Mouse (Mus musculus): Measurements from ENCODE around the gene C5ar1.
"Not testable (repeated sequence)": the region's sequence is repeated elsewhere in the genome, so short reads cannot be mapped to it uniquely, and the experiment has no call there.

Gene C5ar1

DNA sequence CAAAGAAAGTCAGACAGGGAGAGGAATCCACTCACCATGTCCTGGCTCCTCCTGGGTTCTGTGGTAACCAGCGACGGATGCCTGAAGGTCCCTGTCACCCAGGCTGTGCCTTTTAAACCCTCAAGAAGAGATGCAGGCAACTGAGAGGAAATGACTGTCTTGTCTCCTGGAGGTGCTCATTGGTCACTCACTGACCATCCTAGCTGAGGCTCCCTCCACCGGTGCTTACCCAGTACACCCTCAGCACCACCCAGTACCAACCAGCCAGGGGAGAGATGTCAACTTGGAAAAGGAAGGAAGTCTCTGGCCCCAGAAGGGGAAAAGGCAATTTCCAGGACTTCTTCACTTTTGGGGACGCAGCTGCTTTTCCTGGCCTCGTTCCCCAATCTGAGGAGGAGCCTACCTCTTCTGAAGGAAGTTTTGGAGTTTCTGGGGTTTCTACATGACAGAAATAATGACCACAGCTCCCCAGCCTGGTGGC is at the start of gene C5ar1:
C5ar1 (minus strand) TSS at position 431 of the 481 bp plus-strand sequence.
- no peak for DNase-seq (ENCODE audit: low read depth)

DNA sequence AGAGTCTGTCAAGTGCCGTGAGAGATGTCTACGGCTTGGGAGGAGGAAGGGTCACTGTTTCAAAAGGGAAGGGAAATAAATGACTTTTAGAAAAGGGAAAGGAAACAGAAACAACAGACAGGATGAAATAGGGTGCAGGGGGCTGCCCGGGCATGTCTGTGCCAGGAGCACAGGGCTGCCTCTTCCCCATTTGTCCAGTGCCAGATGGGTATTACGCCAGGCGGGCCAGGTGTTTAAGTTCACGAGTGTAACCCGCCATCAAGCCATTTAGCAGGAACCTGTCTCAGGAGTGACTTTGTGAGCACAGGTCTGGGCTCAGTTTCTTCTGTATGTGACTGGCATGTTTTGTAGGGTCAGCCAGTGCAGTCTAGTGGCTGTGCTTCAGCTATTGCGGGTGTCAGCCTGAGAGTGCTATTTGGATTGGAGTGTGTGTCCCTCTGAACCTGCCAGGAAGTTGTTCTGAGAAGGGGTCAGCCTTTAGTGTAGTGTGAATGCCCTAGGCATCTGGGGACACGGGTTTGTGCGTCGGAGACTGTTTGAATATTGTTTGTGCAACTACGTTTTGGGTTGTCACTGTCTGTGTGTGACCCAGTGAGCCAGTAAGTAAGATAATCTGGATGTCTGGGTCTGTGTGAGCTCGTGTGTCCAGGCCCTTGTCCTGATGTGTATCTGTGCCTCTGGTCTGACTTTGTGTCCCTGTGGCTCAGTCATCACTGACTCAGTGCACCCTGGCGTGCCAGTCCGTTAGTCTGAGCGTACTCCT is 49.4 kb upstream of the C5ar1 start:
- peak; percentile 57 for DNase-seq (ENCODE audit: low read depth)

DNA sequence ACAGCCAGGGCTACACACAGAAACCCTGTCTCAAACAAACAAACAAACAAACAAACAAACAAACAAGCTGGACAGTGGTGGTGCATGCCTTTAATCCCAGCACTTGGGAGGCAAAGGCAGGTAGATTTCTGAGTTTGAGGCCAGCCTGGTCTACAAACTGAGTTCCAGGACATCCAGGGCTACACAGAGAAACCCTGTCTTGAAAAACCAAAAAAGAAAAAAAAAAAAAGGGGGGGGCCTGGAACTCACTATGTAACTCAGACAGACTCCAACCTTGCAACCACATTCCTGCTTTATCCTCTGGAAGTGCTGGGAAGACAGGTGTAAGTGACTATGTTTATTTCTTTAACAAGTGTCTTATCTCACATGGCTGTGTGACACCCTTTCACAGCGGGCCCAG is 48.8 kb upstream of the C5ar1 start, which contains the start of gene Bbc3:
Bbc3 (plus strand) TSS at position 301 of the 400 bp plus-strand sequence.
- not testable (repeated sequence) for DNase-seq (ENCODE audit: low read depth)

GRCm38 (mm10) chr7:16307141-16307540 is 47.8 kb upstream of the C5ar1 start:
- not testable (repeated sequence) for DNase-seq (ENCODE audit: low read depth)

DNA sequence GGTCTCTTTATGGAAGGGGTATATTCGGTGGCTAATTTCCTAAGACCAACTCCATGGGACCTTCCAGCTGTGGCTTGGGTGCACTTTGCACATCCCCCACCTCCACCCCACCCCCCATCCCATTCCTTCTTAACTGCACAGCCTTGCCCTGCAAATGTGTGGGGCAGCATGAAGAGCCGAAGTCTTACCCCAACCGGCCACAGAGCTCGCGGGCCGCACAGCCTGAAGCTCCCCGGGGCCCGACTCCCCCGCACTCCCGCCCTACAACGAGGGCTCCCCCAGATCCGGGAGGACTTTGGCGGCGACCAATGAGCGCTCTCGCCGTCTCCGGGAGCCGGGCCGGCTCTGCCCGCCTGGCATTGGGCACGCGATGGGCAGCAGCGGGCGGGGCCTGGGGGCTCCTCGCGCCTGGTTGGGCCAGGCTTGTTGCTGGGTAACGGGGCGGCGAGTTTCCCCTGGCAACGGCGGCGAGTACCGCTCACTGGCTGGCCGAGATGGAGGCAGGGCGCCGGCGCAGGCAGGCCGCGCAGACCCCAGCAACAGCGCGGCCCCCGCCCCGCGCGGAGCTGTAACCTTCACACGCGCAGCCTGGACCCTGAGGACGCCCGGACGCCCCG is 40.2 kb upstream of the C5ar1 start:
- DNase-seq (ENCODE audit: low read depth), result peak; percentile 90

DNA sequence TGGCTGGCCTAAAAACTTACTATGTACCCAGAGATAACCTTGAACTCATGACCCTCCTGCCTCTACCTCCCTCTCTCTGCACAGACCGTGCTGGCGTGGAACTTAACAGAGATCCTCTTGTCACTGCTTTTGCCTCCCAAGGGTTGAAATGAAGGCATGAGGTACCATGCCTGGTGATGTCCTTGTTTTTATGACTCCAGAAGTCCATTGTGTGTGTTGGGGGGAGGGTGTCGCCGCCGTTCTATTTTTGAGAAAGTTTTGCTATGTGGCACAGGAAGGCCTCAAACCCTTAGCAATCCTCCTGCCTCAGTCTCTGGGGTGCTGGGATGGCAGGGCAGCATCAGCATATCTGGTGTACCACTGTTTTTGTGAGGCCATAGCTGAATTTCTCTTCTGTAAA is 39.6 kb upstream of the C5ar1 start:
- DNase-seq (ENCODE audit: low read depth), result peak; percentile 25

GRCm38 (mm10) chr7:16297616-16298015 is 38.3 kb upstream of the C5ar1 start:
- DNase-seq (ENCODE audit: low read depth), result peak; percentile 28

DNA sequence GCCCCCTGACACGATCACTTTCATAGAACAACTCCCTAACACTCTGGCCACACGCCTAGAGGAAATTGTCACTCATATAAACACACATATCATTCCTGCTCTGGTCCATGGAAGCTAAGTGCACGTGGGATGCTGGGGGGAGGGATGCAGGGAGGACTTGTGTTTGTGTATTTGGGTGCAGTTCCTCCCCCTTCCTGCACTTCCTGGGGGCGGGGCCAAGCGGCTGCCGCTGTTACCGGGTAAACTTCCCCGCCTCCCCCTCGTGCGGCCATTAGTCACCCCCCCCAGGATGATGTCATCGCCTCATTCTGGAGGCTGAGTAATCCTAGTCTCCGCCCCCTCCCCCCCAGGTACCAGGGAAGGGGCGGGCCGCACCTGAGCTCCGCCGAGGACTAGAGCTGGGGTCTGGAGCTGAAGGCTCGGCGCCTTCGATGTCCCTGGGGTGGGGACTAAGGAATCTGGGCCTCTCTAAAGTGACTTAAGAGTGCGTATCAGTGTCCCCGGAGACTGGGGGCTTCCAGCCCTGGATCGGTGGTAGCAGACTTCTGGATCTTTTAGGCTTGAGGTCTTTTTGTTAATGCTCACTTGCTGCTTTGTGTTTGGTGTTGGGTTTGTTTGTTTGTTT is 37.5 kb upstream of the C5ar1 start:
- peak; percentile 98 for DNase-seq (ENCODE audit: low read depth)

DNA sequence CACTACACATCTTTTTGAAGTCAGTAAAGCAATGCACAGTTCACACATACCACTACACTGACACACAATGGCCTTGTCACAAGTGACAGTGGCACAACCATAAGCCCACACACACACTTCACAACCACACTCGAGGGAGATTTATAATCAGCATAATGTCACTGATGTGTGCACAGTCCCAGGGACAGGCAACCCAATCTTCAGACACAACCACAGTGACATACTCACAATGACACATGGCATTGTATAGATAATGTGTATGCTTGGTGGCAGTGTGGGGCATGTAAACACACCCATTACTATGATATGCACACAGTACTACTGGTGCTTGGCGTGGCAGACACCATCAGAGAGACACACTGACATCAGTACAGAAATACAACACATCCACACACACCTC is 36.8 kb upstream of the C5ar1 start:
- no peak for DNase-seq (ENCODE audit: low read depth)

DNA sequence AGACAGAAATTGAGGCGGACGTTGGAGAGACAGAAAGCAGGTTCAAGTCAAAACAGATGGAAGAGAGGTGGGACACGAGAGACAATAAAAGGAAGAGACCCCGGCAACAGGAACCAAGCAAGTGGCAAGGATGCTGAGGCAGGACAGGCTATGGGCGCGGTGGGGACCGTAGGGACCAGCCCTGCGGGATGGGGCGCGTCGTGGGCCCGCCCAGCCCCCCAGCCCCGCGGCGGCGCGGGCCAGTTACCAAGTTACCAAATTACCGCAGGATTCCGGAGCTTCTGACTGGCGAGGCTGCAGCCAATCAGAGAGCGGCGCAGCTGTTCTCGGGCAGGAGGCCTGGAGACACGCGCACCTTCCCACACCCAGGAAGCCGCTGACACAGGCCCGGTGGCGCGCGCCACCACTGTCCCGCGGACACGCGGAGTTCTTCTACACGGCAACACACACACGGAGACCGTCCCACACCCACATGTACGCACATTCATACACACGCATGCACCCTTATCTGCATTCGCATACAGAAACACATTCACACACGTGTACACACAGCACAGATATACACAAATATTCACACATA is 36.1 kb upstream of the C5ar1 start:
- peak; percentile 93 for DNase-seq (ENCODE audit: low read depth)

GRCm38 (mm10) chr7:16294837-16295236 is 35.5 kb upstream of the C5ar1 start:
- peak; percentile 97 for DNase-seq (ENCODE audit: low read depth)

GRCm38 (mm10) chr7:16294346-16294745 is 35.0 kb upstream of the C5ar1 start:
- peak; percentile 79 for DNase-seq (ENCODE audit: low read depth)

DNA sequence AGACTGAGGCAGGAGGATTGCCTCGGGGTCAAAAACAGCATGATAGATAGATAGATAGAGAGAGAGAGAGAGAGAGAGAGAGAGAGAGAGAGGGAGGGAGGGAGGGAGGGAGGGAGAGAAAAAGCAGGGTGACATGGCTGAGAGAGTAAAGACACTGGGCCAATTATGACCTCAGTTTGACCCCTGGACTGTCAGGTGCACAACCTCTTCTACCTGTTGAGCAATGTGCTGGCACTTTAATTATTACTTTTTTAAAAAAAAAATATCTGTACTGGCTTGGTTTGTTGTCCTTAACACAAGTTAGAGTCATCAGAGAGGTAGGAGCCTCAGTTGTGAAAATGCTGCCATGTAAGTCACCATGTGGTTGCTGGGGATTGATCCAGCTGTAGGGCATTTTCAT is 28.5 kb upstream of the C5ar1 start:
- no peak for DNase-seq (ENCODE audit: low read depth)

GRCm38 (mm10) chr7:16287016-16287415 is 27.7 kb upstream of the C5ar1 start:
- DNase-seq (ENCODE audit: low read depth), result no peak

DNA sequence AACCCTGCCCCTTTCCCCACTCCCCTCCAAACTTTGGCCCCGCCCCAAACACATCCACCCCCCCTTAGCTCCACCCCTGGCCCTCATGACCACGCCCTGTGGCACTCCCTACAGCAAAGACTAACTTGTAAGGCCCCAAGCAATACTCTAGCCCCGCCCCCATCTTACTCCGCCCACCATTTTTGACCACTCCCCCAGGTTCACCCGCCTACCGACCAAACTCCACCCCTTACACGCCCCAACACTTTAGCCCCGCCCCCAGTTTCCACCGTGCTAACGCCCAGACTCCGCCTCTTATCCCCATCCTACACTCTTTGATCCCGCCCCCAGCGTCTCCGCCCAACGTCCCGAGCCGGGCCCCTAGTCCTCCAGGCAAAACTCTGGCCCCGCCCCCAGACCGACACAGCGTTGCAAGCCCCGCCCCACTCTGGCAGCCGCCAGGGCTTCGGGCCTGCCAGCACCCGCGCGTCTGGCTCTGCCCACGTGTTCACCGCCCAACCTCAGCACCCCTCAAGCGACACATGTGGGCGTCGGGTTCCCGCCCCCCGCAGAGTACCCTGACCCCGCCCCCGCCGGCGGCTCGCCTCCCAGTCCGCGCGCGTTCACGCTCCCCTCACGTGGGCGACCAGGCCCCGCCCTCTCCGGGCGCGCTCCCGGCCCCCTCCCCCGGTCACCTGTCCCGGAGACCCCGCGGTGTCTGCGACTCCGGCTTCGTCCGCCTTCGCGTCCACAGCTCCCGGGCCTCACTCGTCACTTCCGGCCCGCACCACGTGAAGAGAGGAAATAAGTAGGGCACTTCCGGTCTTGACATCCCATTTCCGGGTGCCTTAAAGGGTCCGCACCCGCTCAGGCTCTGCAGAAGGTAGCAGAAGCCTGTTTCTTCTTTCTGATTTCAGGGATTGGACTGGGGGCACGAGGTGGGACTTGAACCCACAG is 27.0 kb upstream of the C5ar1 start, which contains the start of gene Ccdc9:
Ccdc9 (minus strand) TSS at position 770 of the 936 bp plus-strand sequence.
- DNase-seq (ENCODE audit: low read depth), result peak; percentile 100

GRCm38 (mm10) chr7:16285450-16286025 is 26.2 kb upstream of the C5ar1 start:
- peak; percentile 86 for DNase-seq (ENCODE audit: low read depth)

DNA sequence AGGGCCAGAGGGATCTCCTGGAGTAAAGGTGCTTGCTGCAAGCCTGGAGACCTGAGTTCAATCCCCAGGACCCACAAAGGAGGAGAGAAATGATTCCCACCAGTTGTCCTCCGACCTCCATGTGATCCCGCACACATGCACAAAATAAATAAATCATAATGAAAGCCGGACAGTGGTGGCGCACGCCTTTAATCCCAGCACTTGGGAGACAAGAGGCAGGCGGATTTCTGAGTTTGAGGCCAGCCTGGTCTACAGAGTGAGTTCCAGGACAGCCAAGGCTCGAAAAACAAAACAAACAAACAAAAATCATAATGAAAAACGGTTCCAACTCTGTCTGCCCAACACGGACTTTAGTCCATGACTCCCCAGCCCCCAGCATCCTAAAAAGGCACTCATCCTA is 25.6 kb upstream of the C5ar1 start:
- no peak for DNase-seq (ENCODE audit: low read depth)

- no peak for DNase-seq (ENCODE audit: low read depth)
Measured at GRCm38 (mm10) chr7:16284001-16284400, 24.7 kb upstream of the C5ar1 start.

DNA sequence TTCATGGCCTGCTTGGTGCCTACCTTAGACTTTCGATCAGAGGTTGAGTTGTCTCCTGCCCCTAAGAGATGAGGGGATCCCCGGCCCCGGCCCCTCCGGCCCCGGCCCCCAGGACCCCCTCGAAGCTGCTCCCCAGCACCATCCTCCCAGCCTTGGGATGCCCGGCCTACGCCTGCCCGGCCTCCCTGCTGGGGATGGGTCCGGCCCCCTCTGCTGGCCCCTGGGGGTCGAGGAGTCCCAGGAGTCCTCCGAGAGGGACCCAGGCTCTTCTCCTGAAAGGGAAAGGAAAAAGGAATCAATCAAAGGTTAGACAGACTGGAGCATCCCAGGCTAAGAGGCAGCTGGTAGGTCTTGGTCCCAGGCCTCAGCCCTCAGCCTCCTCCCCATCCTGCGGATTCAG is 23.0 kb upstream of the C5ar1 start:
- DNase-seq (ENCODE audit: low read depth), result no peak

- DNase-seq (ENCODE audit: low read depth), result no peak
Measured at GRCm38 (mm10) chr7:16280721-16281120, 21.4 kb upstream of the C5ar1 start.

All from induced T-regulatory cell, adult 2 months (primary cell).